Mouse (Mus musculus): ENCODE data around the gene C5ar1.
"Not testable (repeated sequence)": the region's sequence is repeated elsewhere in the genome, so short reads cannot be mapped to it uniquely, and the experiment has no call there.

The C5ar1 gene

GRCm38 (mm10) chr7:16259110-16259590, at the start of gene C5ar1:
Gene C5ar1 (minus strand): TSS chr7:16259540.
- ATAC-seq (ENCODE audit: insufficient number of reproducible peaks, low FRiP score, low TSS enrichment), result no peak

DNA sequence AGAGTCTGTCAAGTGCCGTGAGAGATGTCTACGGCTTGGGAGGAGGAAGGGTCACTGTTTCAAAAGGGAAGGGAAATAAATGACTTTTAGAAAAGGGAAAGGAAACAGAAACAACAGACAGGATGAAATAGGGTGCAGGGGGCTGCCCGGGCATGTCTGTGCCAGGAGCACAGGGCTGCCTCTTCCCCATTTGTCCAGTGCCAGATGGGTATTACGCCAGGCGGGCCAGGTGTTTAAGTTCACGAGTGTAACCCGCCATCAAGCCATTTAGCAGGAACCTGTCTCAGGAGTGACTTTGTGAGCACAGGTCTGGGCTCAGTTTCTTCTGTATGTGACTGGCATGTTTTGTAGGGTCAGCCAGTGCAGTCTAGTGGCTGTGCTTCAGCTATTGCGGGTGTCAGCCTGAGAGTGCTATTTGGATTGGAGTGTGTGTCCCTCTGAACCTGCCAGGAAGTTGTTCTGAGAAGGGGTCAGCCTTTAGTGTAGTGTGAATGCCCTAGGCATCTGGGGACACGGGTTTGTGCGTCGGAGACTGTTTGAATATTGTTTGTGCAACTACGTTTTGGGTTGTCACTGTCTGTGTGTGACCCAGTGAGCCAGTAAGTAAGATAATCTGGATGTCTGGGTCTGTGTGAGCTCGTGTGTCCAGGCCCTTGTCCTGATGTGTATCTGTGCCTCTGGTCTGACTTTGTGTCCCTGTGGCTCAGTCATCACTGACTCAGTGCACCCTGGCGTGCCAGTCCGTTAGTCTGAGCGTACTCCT, 49.4 kb upstream of the C5ar1 start:
- ATAC-seq (ENCODE audit: insufficient number of reproducible peaks, low FRiP score, low TSS enrichment), result no peak

DNA sequence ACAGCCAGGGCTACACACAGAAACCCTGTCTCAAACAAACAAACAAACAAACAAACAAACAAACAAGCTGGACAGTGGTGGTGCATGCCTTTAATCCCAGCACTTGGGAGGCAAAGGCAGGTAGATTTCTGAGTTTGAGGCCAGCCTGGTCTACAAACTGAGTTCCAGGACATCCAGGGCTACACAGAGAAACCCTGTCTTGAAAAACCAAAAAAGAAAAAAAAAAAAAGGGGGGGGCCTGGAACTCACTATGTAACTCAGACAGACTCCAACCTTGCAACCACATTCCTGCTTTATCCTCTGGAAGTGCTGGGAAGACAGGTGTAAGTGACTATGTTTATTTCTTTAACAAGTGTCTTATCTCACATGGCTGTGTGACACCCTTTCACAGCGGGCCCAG, 48.8 kb upstream of the C5ar1 start, which contains the start of gene Bbc3:
Gene Bbc3, plus strand, starts transcription at position 301 of the 400 bp plus-strand sequence.
- not testable (repeated sequence) for ATAC-seq (ENCODE audit: insufficient number of reproducible peaks, low FRiP score, low TSS enrichment)

DNA sequence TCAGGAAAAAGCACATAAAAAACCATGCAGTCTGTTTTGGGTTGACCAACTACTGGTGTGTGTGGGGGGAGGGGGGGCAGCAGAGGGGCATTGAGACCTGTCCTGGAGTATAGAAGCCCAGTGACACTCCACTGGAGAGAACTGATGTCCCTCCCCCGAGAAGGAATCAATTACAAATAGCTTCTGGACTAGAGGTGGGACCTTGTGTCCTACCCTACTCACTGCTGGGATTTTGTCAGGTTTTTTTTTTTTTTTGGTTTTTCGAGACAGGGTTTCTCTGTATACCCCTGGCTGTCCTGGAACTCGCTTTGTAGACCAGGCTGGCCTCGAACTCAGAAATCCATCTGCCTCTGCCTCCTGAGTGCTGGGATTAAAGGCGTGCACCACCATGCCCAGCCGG, 47.8 kb upstream of the C5ar1 start:
- not testable (repeated sequence) for ATAC-seq (ENCODE audit: insufficient number of reproducible peaks, low FRiP score, low TSS enrichment)

DNA sequence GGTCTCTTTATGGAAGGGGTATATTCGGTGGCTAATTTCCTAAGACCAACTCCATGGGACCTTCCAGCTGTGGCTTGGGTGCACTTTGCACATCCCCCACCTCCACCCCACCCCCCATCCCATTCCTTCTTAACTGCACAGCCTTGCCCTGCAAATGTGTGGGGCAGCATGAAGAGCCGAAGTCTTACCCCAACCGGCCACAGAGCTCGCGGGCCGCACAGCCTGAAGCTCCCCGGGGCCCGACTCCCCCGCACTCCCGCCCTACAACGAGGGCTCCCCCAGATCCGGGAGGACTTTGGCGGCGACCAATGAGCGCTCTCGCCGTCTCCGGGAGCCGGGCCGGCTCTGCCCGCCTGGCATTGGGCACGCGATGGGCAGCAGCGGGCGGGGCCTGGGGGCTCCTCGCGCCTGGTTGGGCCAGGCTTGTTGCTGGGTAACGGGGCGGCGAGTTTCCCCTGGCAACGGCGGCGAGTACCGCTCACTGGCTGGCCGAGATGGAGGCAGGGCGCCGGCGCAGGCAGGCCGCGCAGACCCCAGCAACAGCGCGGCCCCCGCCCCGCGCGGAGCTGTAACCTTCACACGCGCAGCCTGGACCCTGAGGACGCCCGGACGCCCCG, 40.2 kb upstream of the C5ar1 start:
- peak; percentile 90 for ATAC-seq (ENCODE audit: insufficient number of reproducible peaks, low FRiP score, low TSS enrichment)

- no peak for ATAC-seq (ENCODE audit: insufficient number of reproducible peaks, low FRiP score, low TSS enrichment)
These were observed 39.6 kb upstream of the C5ar1 start for GRCm38 (mm10) chr7:16298927-16299326.

DNA sequence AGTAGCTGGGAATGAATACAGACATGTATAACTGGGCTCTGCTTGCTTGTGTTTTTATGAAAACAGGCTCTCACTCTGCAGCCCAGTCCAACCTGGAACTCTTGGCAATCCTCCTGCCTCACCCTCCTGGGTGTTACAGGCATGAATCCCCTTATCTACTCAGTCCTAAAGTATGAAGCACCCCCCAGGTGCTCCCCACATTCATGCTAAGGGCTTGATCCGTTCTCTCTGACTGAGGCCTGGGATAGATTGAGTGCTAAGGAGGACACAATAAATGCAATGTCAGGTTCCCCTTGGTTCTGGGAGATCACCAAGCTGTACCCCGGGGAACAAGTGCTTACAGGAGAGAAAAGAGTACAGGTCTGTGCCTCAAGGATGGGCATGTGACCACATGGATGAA, 38.3 kb upstream of the C5ar1 start:
- ATAC-seq (ENCODE audit: insufficient number of reproducible peaks, low FRiP score, low TSS enrichment), result no peak

DNA sequence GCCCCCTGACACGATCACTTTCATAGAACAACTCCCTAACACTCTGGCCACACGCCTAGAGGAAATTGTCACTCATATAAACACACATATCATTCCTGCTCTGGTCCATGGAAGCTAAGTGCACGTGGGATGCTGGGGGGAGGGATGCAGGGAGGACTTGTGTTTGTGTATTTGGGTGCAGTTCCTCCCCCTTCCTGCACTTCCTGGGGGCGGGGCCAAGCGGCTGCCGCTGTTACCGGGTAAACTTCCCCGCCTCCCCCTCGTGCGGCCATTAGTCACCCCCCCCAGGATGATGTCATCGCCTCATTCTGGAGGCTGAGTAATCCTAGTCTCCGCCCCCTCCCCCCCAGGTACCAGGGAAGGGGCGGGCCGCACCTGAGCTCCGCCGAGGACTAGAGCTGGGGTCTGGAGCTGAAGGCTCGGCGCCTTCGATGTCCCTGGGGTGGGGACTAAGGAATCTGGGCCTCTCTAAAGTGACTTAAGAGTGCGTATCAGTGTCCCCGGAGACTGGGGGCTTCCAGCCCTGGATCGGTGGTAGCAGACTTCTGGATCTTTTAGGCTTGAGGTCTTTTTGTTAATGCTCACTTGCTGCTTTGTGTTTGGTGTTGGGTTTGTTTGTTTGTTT, 37.5 kb upstream of the C5ar1 start:
- ATAC-seq (ENCODE audit: insufficient number of reproducible peaks, low FRiP score, low TSS enrichment), result 0 out of 2 replicates have a peak, but pooled peaks have one; percentile 16

- no peak for ATAC-seq (ENCODE audit: insufficient number of reproducible peaks, low FRiP score, low TSS enrichment)
These were observed 36.8 kb upstream of the C5ar1 start for GRCm38 (mm10) chr7:16296146-16296545.

GRCm38 (mm10) chr7:16295321-16295900, 36.1 kb upstream of the C5ar1 start:
- peak; percentile 64; the same call in 1 of the 2 replicates for ATAC-seq (ENCODE audit: insufficient number of reproducible peaks, low FRiP score, low TSS enrichment)

DNA sequence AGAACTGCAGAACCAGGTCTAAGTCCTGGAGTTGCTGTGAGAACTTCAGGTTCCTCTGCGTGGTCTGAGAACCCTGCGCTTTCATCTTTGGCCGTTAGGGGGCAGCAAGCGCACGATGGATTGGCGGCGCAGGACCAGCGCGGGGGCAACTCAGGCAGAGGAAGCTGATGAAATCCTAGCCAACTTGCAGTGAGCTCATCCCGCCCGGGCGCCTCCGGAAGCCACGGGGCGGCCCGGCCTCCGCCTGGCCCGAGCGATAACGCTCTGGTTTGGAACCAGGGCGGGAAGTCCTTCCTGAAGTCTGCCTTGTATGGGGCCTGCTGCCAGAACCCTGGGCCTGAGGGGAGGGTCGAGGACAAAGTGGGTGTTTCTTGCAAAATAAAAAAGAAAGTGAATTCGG, 35.5 kb upstream of the C5ar1 start:
- ATAC-seq (ENCODE audit: insufficient number of reproducible peaks, low FRiP score, low TSS enrichment), result peak; percentile 77

GRCm38 (mm10) chr7:16294346-16294745, 35.0 kb upstream of the C5ar1 start:
- no peak for ATAC-seq (ENCODE audit: insufficient number of reproducible peaks, low FRiP score, low TSS enrichment)

DNA sequence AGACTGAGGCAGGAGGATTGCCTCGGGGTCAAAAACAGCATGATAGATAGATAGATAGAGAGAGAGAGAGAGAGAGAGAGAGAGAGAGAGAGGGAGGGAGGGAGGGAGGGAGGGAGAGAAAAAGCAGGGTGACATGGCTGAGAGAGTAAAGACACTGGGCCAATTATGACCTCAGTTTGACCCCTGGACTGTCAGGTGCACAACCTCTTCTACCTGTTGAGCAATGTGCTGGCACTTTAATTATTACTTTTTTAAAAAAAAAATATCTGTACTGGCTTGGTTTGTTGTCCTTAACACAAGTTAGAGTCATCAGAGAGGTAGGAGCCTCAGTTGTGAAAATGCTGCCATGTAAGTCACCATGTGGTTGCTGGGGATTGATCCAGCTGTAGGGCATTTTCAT, 28.5 kb upstream of the C5ar1 start:
- ATAC-seq (ENCODE audit: insufficient number of reproducible peaks, low FRiP score, low TSS enrichment), result no peak

GRCm38 (mm10) chr7:16287016-16287415, 27.7 kb upstream of the C5ar1 start:
- ATAC-seq (ENCODE audit: insufficient number of reproducible peaks, low FRiP score, low TSS enrichment), result no peak

GRCm38 (mm10) chr7:16286026-16286961, 27.0 kb upstream of the C5ar1 start, which contains the start of gene Ccdc9:
Gene Ccdc9 (minus strand): TSS chr7:16286795.
- peak; percentile 93 for ATAC-seq (ENCODE audit: insufficient number of reproducible peaks, low FRiP score, low TSS enrichment)

DNA sequence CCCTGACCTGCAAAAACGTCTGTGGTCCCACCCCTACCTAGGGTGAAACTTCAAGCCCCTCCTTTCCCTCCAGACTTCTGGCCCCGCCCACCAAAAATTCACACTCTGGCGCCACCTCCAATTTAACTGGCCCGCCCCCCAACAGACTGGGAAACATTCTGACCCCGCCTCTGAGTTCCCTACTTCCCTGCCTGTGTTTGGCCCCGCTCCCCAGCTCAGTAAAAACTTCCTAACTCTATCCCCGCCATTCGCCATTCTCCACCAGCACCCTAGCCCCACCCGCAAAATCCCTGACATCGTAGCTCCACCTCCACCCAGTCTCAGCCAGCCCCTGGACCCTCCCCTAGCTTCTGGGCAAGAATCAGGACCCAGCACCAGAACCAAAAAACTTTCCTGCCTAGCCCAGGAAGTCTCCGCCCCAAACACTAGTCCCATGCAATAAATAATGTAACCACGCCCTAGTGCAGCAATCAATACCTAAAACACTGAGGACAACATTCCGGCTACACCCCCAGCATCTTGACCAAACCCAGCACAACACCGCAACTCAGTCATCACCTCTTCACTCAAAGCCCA, 26.2 kb upstream of the C5ar1 start:
- peak; percentile 23 for ATAC-seq (ENCODE audit: insufficient number of reproducible peaks, low FRiP score, low TSS enrichment)

DNA sequence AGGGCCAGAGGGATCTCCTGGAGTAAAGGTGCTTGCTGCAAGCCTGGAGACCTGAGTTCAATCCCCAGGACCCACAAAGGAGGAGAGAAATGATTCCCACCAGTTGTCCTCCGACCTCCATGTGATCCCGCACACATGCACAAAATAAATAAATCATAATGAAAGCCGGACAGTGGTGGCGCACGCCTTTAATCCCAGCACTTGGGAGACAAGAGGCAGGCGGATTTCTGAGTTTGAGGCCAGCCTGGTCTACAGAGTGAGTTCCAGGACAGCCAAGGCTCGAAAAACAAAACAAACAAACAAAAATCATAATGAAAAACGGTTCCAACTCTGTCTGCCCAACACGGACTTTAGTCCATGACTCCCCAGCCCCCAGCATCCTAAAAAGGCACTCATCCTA, 25.6 kb upstream of the C5ar1 start:
- ATAC-seq (ENCODE audit: insufficient number of reproducible peaks, low FRiP score, low TSS enrichment), result no peak

- ATAC-seq (ENCODE audit: insufficient number of reproducible peaks, low FRiP score, low TSS enrichment), result no peak
These were observed 24.7 kb upstream of the C5ar1 start for GRCm38 (mm10) chr7:16284001-16284400.

- ATAC-seq (ENCODE audit: insufficient number of reproducible peaks, low FRiP score, low TSS enrichment), result no peak
These were observed 23.0 kb upstream of the C5ar1 start for GRCm38 (mm10) chr7:16282334-16282733.
